ENCODE assay signal across 29 mouse cellular contexts in the genomic region with DNA sequence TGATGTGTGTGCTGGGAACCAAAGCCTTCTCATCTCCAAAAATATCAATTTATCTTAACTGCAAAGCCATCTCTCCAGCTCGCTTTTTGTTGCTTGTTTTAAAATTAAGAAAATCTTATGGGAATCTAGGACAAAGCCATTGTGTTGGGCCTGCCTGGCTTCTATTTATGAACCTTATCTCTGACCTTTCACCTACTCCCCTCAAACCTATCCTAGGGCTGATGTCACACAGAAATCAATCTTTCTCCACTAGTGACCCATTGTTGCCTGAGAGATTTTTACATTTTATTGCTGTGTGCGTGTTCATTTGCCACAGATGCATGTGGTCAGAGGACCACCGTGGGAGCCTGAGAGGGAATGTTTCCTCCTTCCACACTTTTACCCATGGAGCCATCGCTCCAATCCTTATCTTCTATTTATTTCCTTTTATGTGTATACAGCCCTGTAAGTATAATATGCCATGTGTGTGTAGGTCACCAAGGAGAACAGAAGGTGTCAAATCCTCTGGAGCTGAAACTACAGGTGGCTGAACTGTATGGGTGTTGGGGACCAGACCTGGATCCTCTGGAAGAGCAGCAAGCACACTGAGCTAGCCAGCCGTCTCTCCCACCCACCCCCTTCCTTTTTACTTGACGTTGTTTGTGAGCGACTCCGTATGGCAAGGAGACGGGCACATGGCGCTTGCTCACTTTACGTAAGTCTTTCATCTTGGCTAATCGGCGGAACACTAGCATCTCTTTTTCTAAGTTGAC. TPM values are rescaled to one million over a fixed set of nuclear protein-coding genes. Genes with fewer than 3 reads are reported as not detected.
DNase-seq lines count a peak whose midpoint lies in the region; ATAC-seq and TF ChIP-seq lines count a peak whose summit lies in the region.
"Had no signal": no experiment of that assay in that cellular context is flagged by ENCODE, and none has a peak within 500 bp of the region (broad histone marks: within the 10 kb centered on the region; RNA-seq: fewer than 3 reads in every experiment).

No protein-coding gene starts in this region.

- 74% methylated on average over 13 of the region's 13 CpGs for WGBS in heart, postnatal 0 days
- 75% methylated on average over 13 of the region's 13 CpGs for WGBS in intestine, embryonic 14.5 days
- WGBS in intestine, postnatal 0 days: 54% methylated on average over 13 of the region's 13 CpGs
- 56% methylated on average over 13 of the region's 13 CpGs for WGBS in stomach, embryonic 15.5 days
- 90% methylated on average over 13 of the region's 13 CpGs for WGBS in neural tube, embryonic 15.5 days

- 0 out of 2 replicates have a peak overlapping the region, but pooled peaks have one; percentile 8 for H3K27ac ChIP-seq in heart, postnatal 0 days (ENCODE audit: low read depth)
- no peak overlapping the region for H3K27ac ChIP-seq in intestine, embryonic 14.5 days (ENCODE audit: low read depth)
- no peak overlapping the region for H3K27ac ChIP-seq in intestine, postnatal 0 days (ENCODE audit: low read depth, low read length)
- no peak overlapping the region for H3K27ac ChIP-seq in stomach, embryonic 15.5 days
- no peak overlapping the region for H3K27ac ChIP-seq in neural tube, embryonic 15.5 days (replicated peaks)
- H3K27ac ChIP-seq: embryonic facial prominence, embryonic 10.5 days; embryonic facial prominence, embryonic 15.5 days; forebrain, embryonic 12.5 days; hindbrain, embryonic 14.5 days; kidney, postnatal 0 days; limb, embryonic 12.5 days; liver, embryonic 14.5 days; neural tube, embryonic 12.5 days had no signal

- no peak overlapping the region for H3K9ac ChIP-seq in heart, postnatal 0 days (replicated peaks; ENCODE audit: low read depth, low read length)
- no peak overlapping the region for H3K9ac ChIP-seq in intestine, embryonic 14.5 days (ENCODE audit: low read length)
- H3K9ac ChIP-seq in intestine, postnatal 0 days (ENCODE audit: low read depth, low read length): no peak overlapping the region
- H3K9ac ChIP-seq in stomach, embryonic 15.5 days: no peak overlapping the region
- no peak overlapping the region for H3K9ac ChIP-seq in neural tube, embryonic 15.5 days (replicated peaks)
- H3K9ac ChIP-seq: embryonic facial prominence, embryonic 15.5 days; forebrain, embryonic 12.5 days; forebrain, postnatal 0 days; hindbrain, embryonic 14.5 days; limb, embryonic 12.5 days; liver, embryonic 14.5 days; neural tube, embryonic 12.5 days had no signal

- no peak for TF ChIP-seq CTCF in heart, postnatal 0 days (IDR thresholded peaks at IDR 0.05; ENCODE audit: low read depth)
- TF ChIP-seq CTCF in intestine, postnatal 0 days (IDR thresholded peaks at IDR 0.05; ENCODE audit: low read depth): no peak

- no peaks in the 10 kb centered on the region for H3K27me3 ChIP-seq in heart, postnatal 0 days (ENCODE audit: control insufficient read depth, insufficient read depth, low read length)
- H3K27me3 ChIP-seq in intestine, embryonic 14.5 days (replicated peaks; ENCODE audit: control insufficient read depth, insufficient read depth, low read length): no peaks in the 10 kb centered on the region
- no peaks in the 10 kb centered on the region for H3K27me3 ChIP-seq in intestine, postnatal 0 days (replicated peaks; ENCODE audit: control insufficient read depth, insufficient read depth, low read length)
- H3K27me3 ChIP-seq in stomach, embryonic 15.5 days (replicated peaks): no peaks in the 10 kb centered on the region
- H3K27me3 ChIP-seq in neural tube, embryonic 15.5 days (replicated peaks): no peaks in the 10 kb centered on the region
- H3K27me3 ChIP-seq: embryonic facial prominence, embryonic 15.5 days; forebrain, embryonic 12.5 days; limb, embryonic 12.5 days; neural tube, embryonic 12.5 days had no signal

- intact Hi-C loops in left cerebral cortex, postnatal 4 days (cut with DNase I): no loop called here

- H3K4me3 ChIP-seq in heart, postnatal 0 days (ENCODE audit: low read depth, low read length): no peak overlapping the region
- no peak overlapping the region for H3K4me3 ChIP-seq in intestine, embryonic 14.5 days (ENCODE audit: low read depth, low read length)
- no peak overlapping the region for H3K4me3 ChIP-seq in intestine, postnatal 0 days (ENCODE audit: low read depth, low read length)
- no peak overlapping the region for H3K4me3 ChIP-seq in stomach, embryonic 15.5 days (replicated peaks)
- H3K4me3 ChIP-seq in neural tube, embryonic 15.5 days (replicated peaks): no peak overlapping the region
- H3K4me3 ChIP-seq: embryonic facial prominence, embryonic 10.5 days; embryonic facial prominence, embryonic 15.5 days; forebrain, embryonic 12.5 days; limb, embryonic 12.5 days; neural tube, embryonic 12.5 days had no signal

- H3K36me3 ChIP-seq in heart, postnatal 0 days (replicated peaks; ENCODE audit: control insufficient read depth, insufficient read depth, low read length): no peaks in the 10 kb centered on the region
- peaks cover 16% of the 10 kb centered on the region for H3K36me3 ChIP-seq in intestine, embryonic 14.5 days (ENCODE audit: control insufficient read depth, insufficient read depth, low read length)
- no peaks in the 10 kb centered on the region for H3K36me3 ChIP-seq in intestine, postnatal 0 days (ENCODE audit: control insufficient read depth, insufficient read depth)
- H3K36me3 ChIP-seq in stomach, embryonic 15.5 days: no peaks in the 10 kb centered on the region
- H3K36me3 ChIP-seq in neural tube, embryonic 15.5 days: peaks cover 9% of the 10 kb centered on the region; the same call in 1 of the 2 replicates

- no peak overlapping the region for H3K4me2 ChIP-seq in heart, postnatal 0 days (ENCODE audit: low read depth, low read length)
- no peak overlapping the region for H3K4me2 ChIP-seq in intestine, embryonic 14.5 days (ENCODE audit: low read length)
- no peak overlapping the region; the same call in 1 of the 2 replicates for H3K4me2 ChIP-seq in intestine, postnatal 0 days (replicated peaks; ENCODE audit: low read depth)
- H3K4me2 ChIP-seq in stomach, embryonic 15.5 days: no peak overlapping the region
- H3K4me2 ChIP-seq in neural tube, embryonic 15.5 days: no peak overlapping the region
- H3K4me2 ChIP-seq: embryonic facial prominence, embryonic 15.5 days; forebrain, embryonic 12.5 days; hindbrain, embryonic 14.5 days; limb, embryonic 12.5 days; midbrain, embryonic 11.5 days; neural tube, embryonic 12.5 days had no signal

- TF ChIP-seq EP300 in heart, postnatal 0 days (IDR thresholded peaks at IDR 0.05; ENCODE audit: low read depth): no peak

- H3K4me1 ChIP-seq in heart, postnatal 0 days (ENCODE audit: control insufficient read depth, insufficient read depth): peaks cover 14% of the 10 kb centered on the region
- peaks cover 5% of the 10 kb centered on the region for H3K4me1 ChIP-seq in intestine, embryonic 14.5 days (replicated peaks; ENCODE audit: control insufficient read depth, insufficient read depth, low read length)
- no peaks in the 10 kb centered on the region for H3K4me1 ChIP-seq in intestine, postnatal 0 days (replicated peaks; ENCODE audit: control insufficient read depth, insufficient read depth, low read length)
- peaks cover 20% of the 10 kb centered on the region for H3K4me1 ChIP-seq in stomach, embryonic 15.5 days
- peaks cover 24% of the 10 kb centered on the region for H3K4me1 ChIP-seq in neural tube, embryonic 15.5 days

- H3K9me3 ChIP-seq in heart, postnatal 0 days (replicated peaks; ENCODE audit: control insufficient read depth, low read length): no peaks in the 10 kb centered on the region
- H3K9me3 ChIP-seq in intestine, embryonic 14.5 days (ENCODE audit: control insufficient read depth, low read length): no peaks in the 10 kb centered on the region
- no peaks in the 10 kb centered on the region for H3K9me3 ChIP-seq in intestine, postnatal 0 days (ENCODE audit: control insufficient read depth)
- H3K9me3 ChIP-seq in stomach, embryonic 15.5 days: no peaks in the 10 kb centered on the region
- H3K9me3 ChIP-seq in neural tube, embryonic 15.5 days (replicated peaks): no peaks in the 10 kb centered on the region
- H3K9me3 ChIP-seq: embryonic facial prominence, embryonic 10.5 days; embryonic facial prominence, embryonic 15.5 days; forebrain, embryonic 12.5 days; limb, embryonic 12.5 days; neural tube, embryonic 12.5 days had no signal

- no peak for ATAC-seq in heart, postnatal 0 days (ENCODE audit: insufficient read depth, low read depth)
- 0 out of 2 replicates have a peak, but pooled peaks have one; percentile 54 for ATAC-seq in intestine, embryonic 14.5 days (replicated peaks; ENCODE audit: low FRiP score, low TSS enrichment, low read depth)
- ATAC-seq in intestine, postnatal 0 days: peak; percentile 49; the same call in 1 of the 2 replicates
- ATAC-seq in stomach, embryonic 15.5 days (ENCODE audit: insufficient read depth, low FRiP score, low read depth): 0 out of 2 replicates have a peak, but pooled peaks have one; percentile 3
- ATAC-seq in neural tube, embryonic 15.5 days (ENCODE audit: low FRiP score): no peak
- ATAC-seq: CD4-positive, CD25-positive, alpha-beta regulatory T cell, adult 4 months; forebrain, postnatal 0 days; midbrain, embryonic 16.5 days had no signal

- DNase-seq in heart, postnatal 0 days (ENCODE audit: low spot score): no peak
- DNase-seq in heart, adult 8-10 months (ENCODE audit: low spot score): no peak
- DNase-seq in intestine, embryonic 14.5 days (ENCODE audit: low spot score): no peak
- DNase-seq in left cerebral cortex, postnatal 4 days: no peak
- DNase-seq: adrenal gland, adult 2 months; adrenal gland, postnatal 36 days; cerebellum, adult 18-20 months; cerebellum, postnatal 14 days; forebrain, postnatal 0 days; heart, postnatal 36 days; kidney, adult 8-10 months; kidney, postnatal 4 days; layer of hippocampus, adult 9-11 months; lung, postnatal 36 days; right cerebral cortex, postnatal 4 days had no signal

RNA-seq across cellular contexts. Expression of a gene that starts 17.4 kb away (rescaled TPM):
- total RNA-seq in heart, postnatal 0 days (2014; rRNA removed; ENCODE audit: low replicate concordance): 47.6 and 63.6 TPM in 2 replicates
- polyA plus RNA-seq in heart, postnatal 0 days (2015; fragmentation: Nextera tagmentation; extraction: Ambion mirVana): 46.6 and 50.0 TPM in 2 replicates
- total RNA-seq in heart, adult 8-10 months (2022): 10 to 100 TPM; 67.2 to 74.7 (median 70.0) TPM
- polyA plus RNA-seq in intestine, embryonic 14.5 days (2014; fragmentation: Nextera tagmentation; extraction: Ambion mirVana): 69.3 and 69.7 TPM in 2 replicates
- 58.4 and 63.1 TPM in 2 replicates for polyA plus RNA-seq in intestine, postnatal 0 days (2015; fragmentation: Nextera tagmentation; extraction: Ambion mirVana)
- 48.5 and 52.2 TPM in 2 replicates for polyA plus RNA-seq in stomach, embryonic 15.5 days (2015; fragmentation: Nextera tagmentation; extraction: Ambion mirVana)
- 33.8 and 39.3 TPM in 2 replicates for polyA plus RNA-seq in neural tube, embryonic 15.5 days (2015; fragmentation: Nextera tagmentation; extraction: Ambion mirVana)
- total RNA-seq in left cerebral cortex, postnatal 4 days (2021): 10 to 100 TPM; 60.3 to 67.8 TPM

RNA-seq across cellular contexts. Expression of a gene that starts 17.5 kb away (rescaled TPM):
- 53.5 and 64.0 TPM in 2 replicates for total RNA-seq in heart, postnatal 0 days (2014; rRNA removed; ENCODE audit: low replicate concordance)
- 45.2 and 50.4 TPM in 2 replicates for polyA plus RNA-seq in heart, postnatal 0 days (2015; fragmentation: Nextera tagmentation; extraction: Ambion mirVana)
- 10 to 100 TPM; 54.2 to 95.5 (median 77.9) TPM for total RNA-seq in heart, adult 8-10 months (2022)
- polyA plus RNA-seq in intestine, embryonic 14.5 days (2014; fragmentation: Nextera tagmentation; extraction: Ambion mirVana): 164 and 183 TPM in 2 replicates
- polyA plus RNA-seq in intestine, postnatal 0 days (2015; fragmentation: Nextera tagmentation; extraction: Ambion mirVana): 40.4 and 45.9 TPM in 2 replicates
- polyA plus RNA-seq in stomach, embryonic 15.5 days (2015; fragmentation: Nextera tagmentation; extraction: Ambion mirVana): 107 TPM in 2 replicates
- 149 and 153 TPM in 2 replicates for polyA plus RNA-seq in neural tube, embryonic 15.5 days (2015; fragmentation: Nextera tagmentation; extraction: Ambion mirVana)
- total RNA-seq in left cerebral cortex, postnatal 4 days (2021): 100 to 1,000 TPM; 116 to 128 TPM

Comparison
In these comparisons a context has a peak if more than half of its experiments do, and no peak if none do; other contexts are left out.
1. ATAC-seq: peak in intestine, embryonic 14.5 days (single experiment), intestine, postnatal 0 days (single experiment) and stomach, embryonic 15.5 days (single experiment); none in heart, postnatal 0 days (single experiment) and neural tube, embryonic 15.5 days (single experiment).